Mouse (Mus musculus): Measurements from ENCODE around the gene Col6a6. TPM values are rescaled to one million over a fixed set of nuclear protein-coding genes. Genes with fewer than 3 reads are reported as not detected.
A peak's percentile ranks its signal among the peaks of the same experiment; 100 is the strongest.

The Col6a6 gene
- polyA plus RNA-seq, 1 experiment from 2014 or later = 0.14 TPM

DNA sequence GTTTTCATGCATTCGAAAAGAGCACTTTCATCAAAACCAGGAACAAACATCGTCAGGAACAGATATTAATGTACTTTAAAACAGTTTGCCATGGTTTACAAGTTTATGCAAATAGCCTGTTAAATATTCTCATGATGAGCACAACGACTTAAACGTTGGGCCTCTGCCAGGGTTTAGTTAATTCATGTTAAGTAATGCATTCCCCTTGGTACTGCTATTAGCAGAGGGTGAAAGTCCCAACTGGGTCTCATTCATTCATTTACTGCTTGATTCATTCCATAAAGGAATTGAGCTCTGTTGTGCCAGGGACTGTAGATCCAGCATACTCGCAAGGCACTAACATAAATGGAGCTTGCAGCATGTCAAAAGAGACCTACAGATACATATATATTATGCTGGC lies 92.8 kb downstream of the Col6a6 start:
- no peak overlapping the region for H3K27ac ChIP-seq (replicated peaks; ENCODE audit: low read depth, low read length)
- 81% methylated on average over 5 of the region's 5 CpGs for WGBS
- H3K27me3 ChIP-seq (ENCODE audit: control insufficient read depth, insufficient read depth, low read length) = no peaks in the 10 kb centered on the region
- DNase-seq (ENCODE audit: low spot score) (no peak), ATAC-seq (replicated peaks; ENCODE audit: insufficient number of reproducible peaks, low FRiP score, low TSS enrichment, low read depth) (no peak)
- no peaks in the 10 kb centered on the region for H3K4me1 ChIP-seq (ENCODE audit: control insufficient read depth, insufficient read depth, low read length)
- no peaks in the 10 kb centered on the region for H3K9me3 ChIP-seq (replicated peaks; ENCODE audit: control insufficient read depth, low read length)
- H3K4me2 ChIP-seq (ENCODE audit: low read depth, low read length) = no peak overlapping the region
- no peaks in the 10 kb centered on the region for H3K36me3 ChIP-seq (replicated peaks; ENCODE audit: control insufficient read depth, insufficient read depth, low read depth, low read length)
- H3K9ac ChIP-seq (replicated peaks; ENCODE audit: low read length) = no peak overlapping the region
- no peak overlapping the region for H3K4me3 ChIP-seq (ENCODE audit: low read depth, low read length)

DNA sequence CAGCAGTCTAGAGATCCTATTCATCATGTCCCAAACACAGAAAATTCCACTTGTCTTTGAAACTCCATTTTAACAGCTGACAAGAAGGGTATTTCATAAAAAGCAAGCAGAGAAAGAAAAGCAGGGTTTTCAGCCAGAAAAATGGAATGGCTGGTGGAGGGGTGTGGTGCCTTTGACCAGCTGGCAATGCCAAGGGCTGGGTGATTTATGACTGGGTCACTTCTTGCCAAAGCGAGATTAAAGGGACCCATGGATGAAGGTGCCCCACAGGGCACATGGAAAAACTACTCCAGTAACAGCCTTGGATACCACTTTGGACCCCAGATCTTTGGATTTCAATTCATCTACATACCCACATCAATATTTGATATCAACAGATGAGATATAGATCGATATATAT lies 93.3 kb downstream of the Col6a6 start:
- no peak overlapping the region for H3K4me3 ChIP-seq (ENCODE audit: low read depth, low read length)
- H3K27ac ChIP-seq (replicated peaks; ENCODE audit: low read depth, low read length) = no peak overlapping the region
- ATAC-seq (replicated peaks; ENCODE audit: insufficient number of reproducible peaks, low FRiP score, low TSS enrichment, low read depth) (no peak), DNase-seq (ENCODE audit: low spot score) (no peak)
- H3K9me3 ChIP-seq (replicated peaks; ENCODE audit: control insufficient read depth, low read length) = no peaks in the 10 kb centered on the region
- H3K4me1 ChIP-seq (ENCODE audit: control insufficient read depth, insufficient read depth, low read length) = no peaks in the 10 kb centered on the region
- H3K9ac ChIP-seq (replicated peaks; ENCODE audit: low read length) = no peak overlapping the region
- 89% methylated on average over 2 of the region's 2 CpGs for WGBS
- no peaks in the 10 kb centered on the region for H3K27me3 ChIP-seq (ENCODE audit: control insufficient read depth, insufficient read depth, low read length)
- no peak overlapping the region for H3K4me2 ChIP-seq (ENCODE audit: low read depth, low read length)
- no peaks in the 10 kb centered on the region for H3K36me3 ChIP-seq (replicated peaks; ENCODE audit: control insufficient read depth, insufficient read depth, low read depth, low read length)

- Histone ChIP-seq H3K4me2 (ENCODE audit: low read depth, low read length) (no peak overlapping the region), H3K4me1 (ENCODE audit: control insufficient read depth, insufficient read depth, low read length) (no peaks in the 10 kb centered on the region), H3K36me3 (replicated peaks; ENCODE audit: control insufficient read depth, insufficient read depth, low read depth, low read length) (no peaks in the 10 kb centered on the region), H3K9me3 (replicated peaks; ENCODE audit: control insufficient read depth, low read length) (no peaks in the 10 kb centered on the region), H3K27me3 (ENCODE audit: control insufficient read depth, insufficient read depth, low read length) (no peaks in the 10 kb centered on the region), H3K27ac (replicated peaks; ENCODE audit: low read depth, low read length) (no peak overlapping the region), H3K4me3 (ENCODE audit: low read depth, low read length) (no peak overlapping the region), H3K9ac (replicated peaks; ENCODE audit: low read length) (no peak overlapping the region)
- ATAC-seq (replicated peaks; ENCODE audit: insufficient number of reproducible peaks, low FRiP score, low TSS enrichment, low read depth) = no peak
- no peak for DNase-seq (ENCODE audit: low spot score)
- WGBS = 78% methylated on average over 7 of the region's 7 CpGs
These were observed 96.0 kb downstream of the Col6a6 start for GRCm38 (mm10) chr9:105731976-105732375.

- Histone ChIP-seq H3K27ac (replicated peaks; ENCODE audit: low read depth, low read length) (no peak overlapping the region), H3K4me1 (ENCODE audit: control insufficient read depth, insufficient read depth, low read length) (no peaks in the 10 kb centered on the region), H3K9ac (replicated peaks; ENCODE audit: low read length) (no peak overlapping the region), H3K36me3 (replicated peaks; ENCODE audit: control insufficient read depth, insufficient read depth, low read depth, low read length) (no peaks in the 10 kb centered on the region), H3K4me3 (ENCODE audit: low read depth, low read length) (no peak overlapping the region), H3K27me3 (ENCODE audit: control insufficient read depth, insufficient read depth, low read length) (no peaks in the 10 kb centered on the region), H3K4me2 (ENCODE audit: low read depth, low read length) (no peak overlapping the region), H3K9me3 (replicated peaks; ENCODE audit: control insufficient read depth, low read length) (no peaks in the 10 kb centered on the region)
- 81% methylated on average over 4 of the region's 4 CpGs for WGBS
- ATAC-seq (replicated peaks; ENCODE audit: insufficient number of reproducible peaks, low FRiP score, low TSS enrichment, low read depth) (no peak), DNase-seq (ENCODE audit: low spot score) (no peak)
These were observed 107.5 kb downstream of the Col6a6 start for GRCm38 (mm10) chr9:105720430-105720829.

DNA sequence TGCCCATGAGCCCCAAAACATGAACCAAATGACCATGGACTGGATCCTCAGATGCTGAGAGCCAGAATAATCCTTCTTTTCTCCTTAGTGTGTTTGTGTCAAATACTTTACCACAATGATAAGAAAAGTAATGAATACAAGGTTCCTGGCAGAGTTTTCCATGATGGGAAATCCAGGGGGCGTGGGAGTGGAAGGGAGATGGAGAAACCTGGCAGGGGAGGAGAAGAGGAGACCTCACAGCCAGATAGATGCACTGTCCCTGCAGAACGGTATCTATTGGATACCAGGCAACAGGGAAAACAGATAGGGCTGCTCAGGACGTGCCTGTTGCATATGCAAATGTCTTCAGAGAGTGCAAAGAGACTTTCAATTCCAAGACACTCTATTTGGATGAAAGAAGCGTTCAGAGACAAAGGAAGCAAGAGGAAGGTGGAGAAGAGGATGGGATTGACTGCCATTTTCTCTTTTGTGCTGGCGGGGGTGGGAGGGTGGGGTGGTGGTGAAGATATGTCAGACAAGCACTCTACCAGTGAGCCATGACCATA lies 108.0 kb downstream of the Col6a6 start:
- DNase-seq (ENCODE audit: low spot score) = no peak
- Histone ChIP-seq H3K4me2 (ENCODE audit: low read depth, low read length) (no peak overlapping the region), H3K4me3 (ENCODE audit: low read depth, low read length) (no peak overlapping the region), H3K27ac (replicated peaks; ENCODE audit: low read depth, low read length) (peak overlapping the region; percentile 47; the same call in 1 of the 2 replicates), H3K9me3 (replicated peaks; ENCODE audit: control insufficient read depth, low read length) (no peaks in the 10 kb centered on the region), H3K9ac (replicated peaks; ENCODE audit: low read length) (no peak overlapping the region), H3K4me1 (ENCODE audit: control insufficient read depth, insufficient read depth, low read length) (no peaks in the 10 kb centered on the region), H3K27me3 (ENCODE audit: control insufficient read depth, insufficient read depth, low read length) (no peaks in the 10 kb centered on the region), H3K36me3 (replicated peaks; ENCODE audit: control insufficient read depth, insufficient read depth, low read depth, low read length) (no peaks in the 10 kb centered on the region)
- whole genome bisulfite sequencing = 49% methylated on average over 5 of the region's 5 CpGs
- no peak for ATAC-seq (replicated peaks; ENCODE audit: insufficient number of reproducible peaks, low FRiP score, low TSS enrichment, low read depth)

DNA sequence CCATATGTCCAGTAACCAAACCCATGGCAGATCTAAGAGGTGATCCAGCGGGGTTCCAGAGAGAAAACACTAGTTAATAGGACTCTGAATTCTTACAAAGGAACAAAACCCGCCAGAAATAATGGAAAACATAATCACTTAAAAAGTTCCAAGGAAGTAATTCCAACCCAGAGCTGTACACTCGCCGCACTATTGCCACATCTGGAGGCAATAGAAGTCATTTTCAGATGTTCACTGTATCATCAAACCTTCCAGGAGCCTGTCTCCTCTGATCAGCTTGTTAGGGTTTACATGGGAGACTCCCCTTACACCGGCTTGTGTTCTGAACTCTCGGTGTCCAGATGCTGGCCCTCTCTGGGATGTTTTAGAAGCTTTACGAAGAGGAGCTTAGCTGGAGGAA lies 108.6 kb downstream of the Col6a6 start:
- 0 out of 2 replicates have a peak, but pooled peaks have one; percentile 59 for ATAC-seq (replicated peaks; ENCODE audit: insufficient number of reproducible peaks, low FRiP score, low TSS enrichment, low read depth)
- peak; percentile 80 for DNase-seq (ENCODE audit: low spot score)
- H3K4me3 ChIP-seq (ENCODE audit: low read depth, low read length) = no peak overlapping the region
- no peak overlapping the region for H3K4me2 ChIP-seq (ENCODE audit: low read depth, low read length)
- no peaks in the 10 kb centered on the region for H3K27me3 ChIP-seq (ENCODE audit: control insufficient read depth, insufficient read depth, low read length)
- H3K36me3 ChIP-seq (replicated peaks; ENCODE audit: control insufficient read depth, insufficient read depth, low read depth, low read length) = no peaks in the 10 kb centered on the region
- H3K27ac ChIP-seq (replicated peaks; ENCODE audit: low read depth, low read length) = peak overlapping the region; percentile 47; the same call in 1 of the 2 replicates
- H3K9ac ChIP-seq (replicated peaks; ENCODE audit: low read length) = no peak overlapping the region
- no peaks in the 10 kb centered on the region for H3K9me3 ChIP-seq (replicated peaks; ENCODE audit: control insufficient read depth, low read length)
- 36% methylated on average over 7 of the region's 7 CpGs for WGBS
- no peaks in the 10 kb centered on the region for H3K4me1 ChIP-seq (ENCODE audit: control insufficient read depth, insufficient read depth, low read length)

DNA sequence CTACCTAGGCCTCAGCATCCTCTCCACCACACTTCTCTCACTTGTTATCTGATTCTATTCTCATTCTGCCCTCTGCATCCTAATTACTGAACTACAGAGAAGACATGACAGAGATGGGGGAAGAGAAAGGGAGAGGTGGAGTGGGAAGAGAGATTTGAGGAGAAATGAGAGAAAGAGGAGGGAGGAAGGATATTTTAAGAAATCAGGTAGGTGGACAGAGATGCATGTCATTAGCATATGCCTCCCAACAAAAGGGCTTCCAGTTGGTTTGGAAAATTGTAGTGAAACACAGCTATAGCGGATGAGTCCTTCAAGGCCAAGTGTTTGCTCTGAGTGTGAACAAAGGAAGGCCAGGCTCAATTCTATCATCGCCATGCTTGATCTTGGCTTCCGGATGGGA lies 115.9 kb downstream of the Col6a6 start:
- ATAC-seq (replicated peaks; ENCODE audit: insufficient number of reproducible peaks, low FRiP score, low TSS enrichment, low read depth) (no peak), DNase-seq (ENCODE audit: low spot score) (no peak)
- Histone ChIP-seq H3K9ac (replicated peaks; ENCODE audit: low read length) (no peak overlapping the region), H3K4me1 (ENCODE audit: control insufficient read depth, insufficient read depth, low read length) (no peaks in the 10 kb centered on the region), H3K4me3 (ENCODE audit: low read depth, low read length) (no peak overlapping the region), H3K4me2 (ENCODE audit: low read depth, low read length) (no peak overlapping the region), H3K27me3 (ENCODE audit: control insufficient read depth, insufficient read depth, low read length) (no peaks in the 10 kb centered on the region), H3K36me3 (replicated peaks; ENCODE audit: control insufficient read depth, insufficient read depth, low read depth, low read length) (no peaks in the 10 kb centered on the region), H3K9me3 (replicated peaks; ENCODE audit: control insufficient read depth, low read length) (no peaks in the 10 kb centered on the region), H3K27ac (replicated peaks; ENCODE audit: low read depth, low read length) (no peak overlapping the region)
- WGBS = 93% methylated on average over 3 of the region's 3 CpGs

- no peaks in the 10 kb centered on the region for H3K9me3 ChIP-seq (replicated peaks; ENCODE audit: control insufficient read depth, low read length)
- DNase-seq (ENCODE audit: low spot score) (no peak), ATAC-seq (replicated peaks; ENCODE audit: insufficient number of reproducible peaks, low FRiP score, low TSS enrichment, low read depth) (no peak)
- H3K4me2 ChIP-seq (ENCODE audit: low read depth, low read length) = no peak overlapping the region
- H3K36me3 ChIP-seq (replicated peaks; ENCODE audit: control insufficient read depth, insufficient read depth, low read depth, low read length) = no peaks in the 10 kb centered on the region
- H3K4me1 ChIP-seq (ENCODE audit: control insufficient read depth, insufficient read depth, low read length) = no peaks in the 10 kb centered on the region
- H3K9ac ChIP-seq (replicated peaks; ENCODE audit: low read length) = no peak overlapping the region
- H3K27me3 ChIP-seq (ENCODE audit: control insufficient read depth, insufficient read depth, low read length) = no peaks in the 10 kb centered on the region
- WGBS = 91% methylated on average over 1 of the region's 1 CpGs
- H3K4me3 ChIP-seq (ENCODE audit: low read depth, low read length) = no peak overlapping the region
- H3K27ac ChIP-seq (replicated peaks; ENCODE audit: low read depth, low read length) = no peak overlapping the region
These were observed 122.9 kb downstream of the Col6a6 start for GRCm38 (mm10) chr9:105705011-105705410.

All from embryonic facial prominence, embryonic 11.5 days (tissue).